Mouse (Mus musculus) liver, embryonic 11.5 days (tissue): ENCODE results near the gene Pygm. TPM values are rescaled to one million over a fixed set of nuclear protein-coding genes. Genes with fewer than 3 reads are reported as not detected.
A peak's percentile ranks its signal among the peaks of the same experiment; 100 is the strongest.

Source experiments
- ATAC-seq: fragments of 200-750 bp; cut with Nextera tagmentation; replicated peaks from 2 replicates; pipeline ENCODE4 v1.8.0; 2017; ENCODE audit warnings: moderate number of reproducible peaks, mild to moderate bottlenecking, moderate TSS enrichment, moderate library complexity; ENCODE audit not compliant: low FRiP score
- DNase-seq: peaks from one replicate; pipeline ENCODE4 v3.0.0-alpha.2; 2017; ENCODE audit warnings: low spot score
- H3K27ac ChIP-seq: fragments of 300-500 bp; sonication (generic); 2 replicates; pipeline ENCODE4 v1.5.1; 2014; ENCODE audit warnings: mild to moderate bottlenecking, low read depth, low read length, control low read depth
- H3K27me3 ChIP-seq: fragments of 300-500 bp; sonication (generic); replicated peaks from 2 replicates; pipeline ENCODE4 v1.6.1; 2014; ENCODE audit warnings: low read length, mixed read lengths; ENCODE audit not compliant: control insufficient read depth, insufficient read depth
- H3K36me3 ChIP-seq: fragments of 300-500 bp; sonication (generic); 2 replicates; pipeline ENCODE4 v1.6.1; 2014; ENCODE audit warnings: mild to moderate bottlenecking, low read length, moderate library complexity, mixed read lengths; ENCODE audit not compliant: control insufficient read depth, insufficient read depth
- H3K4me1 ChIP-seq: fragments of 300-500 bp; sonication (generic); replicated peaks from 2 replicates; pipeline ENCODE4 v1.6.1; 2014; ENCODE audit warnings: low read length, mixed read lengths; ENCODE audit not compliant: control insufficient read depth, insufficient read depth
- H3K4me2 ChIP-seq: fragments of 300-500 bp; sonication (generic); 2 replicates; pipeline ENCODE4 v1.6.1; 2014; ENCODE audit warnings: mild to moderate bottlenecking, control low read depth, moderate library complexity
- H3K4me3 ChIP-seq: fragments of 300-500 bp; sonication (generic); 2 replicates; pipeline ENCODE4 v1.5.1; 2014; ENCODE audit warnings: low read depth, low read length, control low read depth
- H3K9ac ChIP-seq: fragments of 300-500 bp; sonication (generic); 2 replicates; pipeline ENCODE4 v1.6.1; 2014; ENCODE audit warnings: low read depth, low read length, control low read depth
- H3K9me3 ChIP-seq: fragments of 300-500 bp; sonication (generic); 2 replicates; pipeline ENCODE4 v1.6.1; 2016; ENCODE audit warnings: low read length, inconsistent platforms, mixed read lengths; ENCODE audit not compliant: control insufficient read depth
- WGBS: fragments of 180-500 bp; shearing (Covaris S2); extraction: QIAGEN DNeasy Blood & Tissue Kit; methylation state at CpG from one replicate; pipeline ENCODE4 v1.1.7; 2014; 5-methylcytosine and 5-hydroxymethylcytosine counted together
- polyA plus RNA-seq: library from polyadenylated mRNA; unstranded; fragments of >200 nt; fragmentation: Nextera tagmentation; extraction: Ambion mirVana; gene quantifications from 2 replicates; pipeline ENCODE4 v1.2.1, GENCODE M21; 2014

Gene Pygm
- polyA plus RNA-seq, 1 experiment from 2014 or later = 4.3 TPM

DNA sequence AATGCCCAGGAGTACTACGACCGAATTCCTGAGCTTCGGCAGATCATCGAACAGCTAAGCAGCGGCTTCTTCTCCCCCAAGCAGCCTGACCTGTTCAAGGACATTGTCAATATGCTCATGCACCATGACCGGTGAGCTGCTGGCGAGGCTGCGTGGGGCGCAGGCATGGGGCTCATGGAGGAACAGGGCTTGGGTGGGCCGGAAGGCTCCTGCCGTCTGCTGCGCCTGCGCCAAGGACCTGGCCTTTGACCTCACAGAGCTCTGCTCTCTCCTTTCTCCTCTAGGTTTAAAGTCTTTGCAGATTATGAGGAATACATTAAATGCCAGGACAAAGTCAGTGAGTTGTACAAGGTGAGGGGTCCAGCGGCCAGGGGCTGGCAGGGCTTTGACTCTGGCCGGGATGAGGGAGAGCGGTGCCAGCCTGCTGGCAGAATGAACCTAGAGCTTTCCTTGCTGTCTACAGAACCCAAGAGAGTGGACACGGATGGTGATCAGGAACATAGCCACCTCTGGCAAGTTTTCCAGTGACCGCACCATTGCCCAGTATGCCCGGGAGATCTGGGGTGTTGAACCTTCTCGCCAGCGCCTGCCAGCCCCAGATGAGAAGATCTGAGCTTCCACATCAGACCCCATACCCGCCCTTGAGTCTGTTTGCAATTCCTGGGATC is 13.5 kb downstream of the Pygm start:
- H3K36me3 ChIP-seq = 0 out of 2 replicates have a peak, but pooled peaks cover 2% of the 10 kb centered on the region
- peaks cover 18% of the 10 kb centered on the region for H3K27me3 ChIP-seq
- H3K9ac ChIP-seq = no peak overlapping the region
- 82% methylated on average over 22 of the region's 22 CpGs for WGBS
- no peak for DNase-seq
- no peak overlapping the region for H3K4me3 ChIP-seq
- H3K4me1 ChIP-seq = peaks cover 33% of the 10 kb centered on the region
- H3K27ac ChIP-seq = no peak overlapping the region
- ATAC-seq = no peak
- no peaks in the 10 kb centered on the region for H3K9me3 ChIP-seq
- H3K4me2 ChIP-seq = no peak overlapping the region

GRCm38 (mm10) chr19:6398447-6399284 is 14.5 kb downstream of the Pygm start:
- peak overlapping the region; percentile 100 for H3K4me2 ChIP-seq
- peaks cover 18% of the 10 kb centered on the region for H3K27me3 ChIP-seq
- peaks cover 38% of the 10 kb centered on the region for H3K4me1 ChIP-seq
- H3K9me3 ChIP-seq = no peaks in the 10 kb centered on the region
- peak overlapping the region; percentile 72 for H3K9ac ChIP-seq
- peak overlapping the region; percentile 65 for H3K27ac ChIP-seq
- ATAC-seq (peak; percentile 48), DNase-seq (peak; percentile 66)
- H3K4me3 ChIP-seq = peak overlapping the region; percentile 71
- WGBS = 2% methylated on average over 37 of the region's 39 CpGs
- no peaks in the 10 kb centered on the region for H3K36me3 ChIP-seq

DNA sequence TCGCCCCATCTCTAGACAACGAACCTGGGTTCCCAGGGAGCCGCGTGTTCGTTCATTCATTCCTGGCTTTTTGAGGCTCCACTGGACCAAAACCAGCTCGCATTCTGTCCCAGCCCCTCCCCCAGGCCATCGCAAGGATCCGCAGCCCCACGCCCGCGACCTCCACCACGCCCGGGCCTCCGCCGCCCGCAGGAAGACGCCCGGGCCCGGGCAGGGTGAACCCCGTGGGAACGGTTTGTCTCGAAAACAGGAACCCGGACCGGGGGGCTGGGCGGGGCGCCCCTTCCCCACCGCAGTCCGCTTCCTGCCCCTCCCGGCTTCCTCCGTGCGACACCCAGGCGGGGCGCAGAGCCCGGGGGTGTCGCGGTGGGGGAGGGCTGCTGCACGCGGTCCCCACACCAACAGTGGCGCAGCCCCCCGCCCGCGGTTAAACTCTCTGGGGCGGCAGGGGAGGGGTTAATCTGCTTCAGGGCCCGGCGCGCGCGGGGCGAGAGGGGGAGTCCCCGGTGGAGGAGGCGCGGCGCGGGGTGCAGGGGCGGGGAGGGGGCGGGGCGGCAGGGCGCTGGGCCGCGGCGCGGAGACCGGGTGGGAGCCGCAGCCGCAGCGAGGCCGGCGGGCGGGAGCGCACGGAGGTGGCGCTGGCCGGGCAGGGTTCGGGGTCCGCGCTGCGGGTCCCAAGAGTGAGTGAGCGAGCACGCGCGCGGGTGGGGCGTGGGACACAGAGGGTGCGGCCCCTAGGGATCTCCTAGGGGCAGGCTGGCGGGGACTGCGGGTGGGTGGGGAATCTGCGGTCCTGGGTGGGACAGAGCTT is 15.3 kb downstream of the Pygm start, which contains the start of gene Rasgrp2:
Rasgrp2 (plus strand) TSS at position 56 of the 811 bp plus-strand sequence.
- Histone ChIP-seq H3K36me3 (no peaks in the 10 kb centered on the region), H3K4me1 (peaks cover 38% of the 10 kb centered on the region), H3K9me3 (no peaks in the 10 kb centered on the region), H3K4me2 (peak within 1 kb of the TSS; percentile 100), H3K4me3 (peak within 1 kb of the TSS; percentile 71), H3K27me3 (peaks cover 18% of the 10 kb centered on the region), H3K9ac (peak within 1 kb of the TSS; percentile 72), H3K27ac (peak within 1 kb of the TSS; percentile 65)
- WGBS = 1% methylated on average over 70 of the region's 87 CpGs
- DNase-seq = peak; percentile 75
- ATAC-seq = no peak

GRCm38 (mm10) chr19:6400096-6401086 is 16.2 kb downstream of the Pygm start:
- WGBS = 3% methylated on average over 29 of the region's 29 CpGs
- peak overlapping the region; percentile 65 for H3K27ac ChIP-seq
- DNase-seq (no peak), ATAC-seq (no peak)
- H3K27me3 ChIP-seq = peaks cover 18% of the 10 kb centered on the region
- H3K9ac ChIP-seq = peak overlapping the region; percentile 72
- H3K9me3 ChIP-seq = no peaks in the 10 kb centered on the region
- H3K4me3 ChIP-seq = peak overlapping the region; percentile 71
- no peaks in the 10 kb centered on the region for H3K36me3 ChIP-seq
- H3K4me2 ChIP-seq = peak overlapping the region; percentile 100
- H3K4me1 ChIP-seq = peaks cover 43% of the 10 kb centered on the region

GRCm38 (mm10) chr19:6401131-6401815 is 17.1 kb downstream of the Pygm start:
- Histone ChIP-seq H3K27me3 (peaks cover 18% of the 10 kb centered on the region), H3K9me3 (no peaks in the 10 kb centered on the region), H3K4me2 (peak overlapping the region; percentile 100), H3K36me3 (no peaks in the 10 kb centered on the region), H3K27ac (peak overlapping the region; percentile 65), H3K4me1 (peaks cover 43% of the 10 kb centered on the region), H3K9ac (peak overlapping the region; percentile 62), H3K4me3 (peak overlapping the region; percentile 71)
- ATAC-seq = peak; percentile 58
- WGBS = under 1% methylated on average over 32 of the region's 32 CpGs
- DNase-seq = peak; percentile 87

GRCm38 (mm10) chr19:6401951-6402350 is 17.8 kb downstream of the Pygm start:
- no peaks in the 10 kb centered on the region; the same call in 1 of the 2 replicates for H3K36me3 ChIP-seq
- ATAC-seq = peak; percentile 22
- no peaks in the 10 kb centered on the region for H3K9me3 ChIP-seq
- 4% methylated on average over 9 of the region's 9 CpGs for WGBS
- H3K9ac ChIP-seq = peak overlapping the region; percentile 62
- peak overlapping the region; percentile 100 for H3K4me2 ChIP-seq
- no peak for DNase-seq
- peaks cover 46% of the 10 kb centered on the region for H3K4me1 ChIP-seq
- H3K27me3 ChIP-seq = peaks cover 18% of the 10 kb centered on the region
- peak overlapping the region; percentile 71 for H3K4me3 ChIP-seq
- peak overlapping the region; percentile 65; the same call in 1 of the 2 replicates for H3K27ac ChIP-seq

GRCm38 (mm10) chr19:6403869-6404268 is 19.7 kb downstream of the Pygm start:
- no peaks in the 10 kb centered on the region for H3K9me3 ChIP-seq
- no peak overlapping the region for H3K4me2 ChIP-seq
- no peak overlapping the region for H3K4me3 ChIP-seq
- no peak overlapping the region for H3K9ac ChIP-seq
- H3K4me1 ChIP-seq = peaks cover 44% of the 10 kb centered on the region
- WGBS = 78% methylated on average over 10 of the region's 10 CpGs
- DNase-seq (no peak), ATAC-seq (no peak)
- peaks cover 13% of the 10 kb centered on the region for H3K27me3 ChIP-seq
- no peaks in the 10 kb centered on the region; the same call in 1 of the 2 replicates for H3K36me3 ChIP-seq
- no peak overlapping the region for H3K27ac ChIP-seq
